Mouse (Mus musculus): ENCODE data around the gene Shisa8.

Gene Shisa8

GRCm38 (mm10) chr15:82203611-82204351 lies 8.8 kb downstream of the Shisa8 start:
- DNase-seq (ENCODE audit: low spot score): no peak

DNA sequence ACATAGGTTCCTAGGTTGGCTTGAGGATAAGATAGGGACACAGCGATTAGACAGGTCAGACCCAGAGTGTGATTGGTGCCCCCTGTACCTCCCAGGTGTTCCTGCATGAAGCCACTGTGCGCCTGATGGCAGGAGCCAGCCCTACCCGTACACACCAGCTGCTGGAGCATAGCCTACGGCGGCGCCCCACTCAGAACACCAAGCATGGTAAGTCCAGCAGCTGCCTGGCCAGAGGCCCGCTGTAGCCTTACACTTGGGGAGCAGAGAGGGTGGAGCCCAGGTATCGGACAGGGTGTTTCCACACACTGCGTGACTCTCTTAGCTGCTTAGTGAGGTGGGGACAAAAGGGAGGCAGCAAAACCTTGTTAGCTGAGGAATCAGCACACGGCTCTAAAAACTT lies 9.5 kb downstream of the Shisa8 start:
- DNase-seq (ENCODE audit: low spot score): no peak

DNA sequence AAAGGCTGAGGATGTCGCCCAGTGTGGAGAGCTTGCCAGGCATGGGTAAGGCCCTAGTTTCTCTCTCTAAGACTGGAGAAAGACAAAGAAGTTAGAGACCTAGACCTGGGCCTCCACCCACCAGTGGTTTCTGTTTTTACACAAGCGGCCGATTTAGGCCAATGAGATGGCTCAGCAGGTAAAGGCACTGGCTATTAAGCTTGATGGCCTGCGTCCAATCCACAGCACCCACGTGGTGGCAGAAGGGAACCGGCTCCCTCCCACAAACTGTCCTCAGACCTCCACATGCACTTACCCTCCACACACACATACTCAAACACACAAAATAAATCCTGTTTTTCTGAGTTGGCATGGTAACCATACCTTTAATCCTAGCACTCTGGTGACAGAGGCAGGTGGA lies 10.5 kb downstream of the Shisa8 start:
- no peak for DNase-seq (ENCODE audit: low spot score)

DNA sequence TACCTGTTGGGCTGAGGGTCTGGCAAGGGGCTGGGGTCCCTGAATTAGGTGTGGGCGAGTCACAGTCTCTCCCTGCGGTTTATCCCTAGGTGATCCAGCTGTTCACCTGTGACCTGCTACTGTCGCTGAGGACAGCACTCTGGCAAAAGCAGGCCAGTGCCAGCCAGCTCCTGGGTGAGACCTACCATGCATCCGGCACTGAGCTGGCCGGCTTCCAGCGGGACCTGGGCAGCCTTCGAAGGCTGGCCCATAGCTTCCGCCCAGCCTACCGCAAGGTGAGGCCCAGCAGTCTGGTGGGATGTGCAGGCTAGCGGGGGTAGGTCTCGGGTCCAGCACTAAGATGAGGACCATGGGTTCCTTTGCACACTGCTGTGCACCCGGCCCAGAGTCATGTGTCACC lies 13.1 kb downstream of the Shisa8 start:
- DNase-seq (ENCODE audit: low spot score): no peak

GRCm38 (mm10) chr15:82198342-82198741 lies 14.3 kb downstream of the Shisa8 start:
- no peak for DNase-seq (ENCODE audit: low spot score)

DNA sequence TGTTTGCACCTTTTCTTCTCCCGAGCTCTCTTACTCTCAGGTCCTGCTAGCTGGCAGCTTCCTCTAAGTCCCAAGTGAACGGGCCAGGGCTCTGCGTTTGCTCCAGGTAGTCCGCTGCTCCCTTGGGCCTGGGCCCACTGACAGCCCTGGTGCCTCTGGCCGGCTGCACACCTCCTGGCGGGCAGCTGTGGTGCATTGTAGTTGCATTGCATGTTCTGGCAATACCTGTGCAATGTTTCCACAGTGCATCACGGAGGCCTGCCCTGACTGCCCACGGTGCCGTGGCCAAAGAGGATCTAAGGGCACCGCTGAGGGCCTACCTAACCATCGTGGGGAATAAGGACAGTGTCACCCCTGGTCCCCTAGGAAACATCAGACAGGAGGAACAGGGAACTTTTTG lies 14.7 kb downstream of the Shisa8 start:
- no peak for DNase-seq (ENCODE audit: low spot score)

DNA sequence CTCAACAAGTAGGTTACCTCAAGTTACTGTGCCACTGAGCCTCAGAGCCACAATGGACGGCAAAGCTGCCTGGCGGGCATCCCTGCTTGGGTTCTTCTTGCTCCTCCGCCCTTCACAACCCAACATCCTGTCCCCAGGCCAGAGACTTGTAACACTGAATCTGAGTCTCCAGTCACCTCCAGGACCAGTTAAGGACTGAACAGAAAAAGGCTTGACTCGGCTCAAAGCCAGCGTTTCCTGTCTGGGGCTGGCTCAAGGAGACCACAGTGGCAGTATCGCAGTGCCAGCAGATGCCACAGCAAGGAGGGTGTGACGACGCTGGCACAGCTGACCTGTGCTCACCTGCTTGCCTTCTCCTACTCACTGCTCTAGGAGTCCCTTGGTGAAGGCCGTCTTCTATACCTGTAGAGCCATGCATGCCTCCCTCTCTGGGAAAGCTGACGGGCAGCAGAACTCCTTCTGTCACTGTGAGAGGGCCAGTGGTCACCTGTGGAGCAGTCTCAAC lies 15.3 kb downstream of the Shisa8 start:
- DNase-seq (ENCODE audit: low spot score): no peak

GRCm38 (mm10) chr15:82196300-82196699 lies 16.3 kb downstream of the Shisa8 start:
- no peak for DNase-seq (ENCODE audit: low spot score)

DNA sequence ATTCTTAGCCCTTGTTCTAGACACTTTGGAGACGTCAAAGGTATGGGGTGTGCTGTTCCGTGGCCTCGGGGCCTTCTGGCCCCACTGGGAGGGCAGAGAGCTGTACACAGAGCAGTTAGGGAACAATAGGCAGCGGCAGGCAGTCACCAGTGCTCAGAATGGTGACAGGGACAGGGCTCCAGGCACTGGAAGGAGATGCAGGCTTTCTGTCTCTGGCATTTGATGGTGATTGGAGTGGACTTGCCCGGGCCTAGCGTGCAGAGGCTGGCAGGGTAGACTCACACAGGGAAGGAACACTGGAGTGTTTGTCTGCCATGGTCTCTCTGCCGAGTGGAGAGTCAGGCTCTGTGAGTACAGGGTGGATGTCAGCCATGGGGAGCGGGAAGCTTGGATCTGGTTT lies 20.0 kb downstream of the Shisa8 start:
- no peak for DNase-seq (ENCODE audit: low spot score)

DNA sequence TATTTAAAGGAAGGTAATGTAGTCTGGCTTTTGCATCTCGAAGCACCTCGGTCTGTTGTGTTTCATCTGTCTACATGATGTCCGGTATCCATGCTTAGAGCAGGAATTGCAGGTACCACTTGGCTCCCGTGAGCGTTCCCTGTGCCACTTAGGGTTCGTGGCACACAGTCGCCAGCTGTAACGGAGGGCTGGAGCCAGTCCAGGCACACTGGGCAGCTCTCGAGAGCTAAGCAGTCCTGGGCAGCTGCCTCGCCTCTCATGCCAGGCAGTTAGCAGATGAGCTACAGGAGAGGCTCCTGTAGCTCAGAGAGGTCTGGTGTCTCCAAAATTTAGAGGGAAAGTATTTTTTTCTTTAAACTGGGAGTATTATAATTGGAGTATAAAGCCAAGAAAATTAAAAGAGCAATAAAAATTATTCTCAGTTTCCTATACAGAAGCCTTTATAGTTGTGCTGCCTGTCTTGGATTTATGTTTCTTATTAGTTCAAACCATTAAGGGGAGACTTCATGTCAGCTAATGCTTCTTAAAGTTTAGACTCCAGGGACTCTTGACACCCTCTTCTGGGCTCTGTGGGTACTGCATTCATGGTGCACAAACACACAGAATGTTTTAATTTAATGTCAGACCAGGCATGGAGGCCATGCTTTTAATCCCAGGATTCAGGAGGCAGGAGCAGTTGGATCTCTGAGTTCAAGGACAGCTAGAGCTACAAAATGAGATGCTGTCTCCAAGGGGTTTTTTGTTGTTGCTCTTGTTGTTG lies 24.0 kb downstream of the Shisa8 start:
- peak; percentile 50 for DNase-seq (ENCODE audit: low spot score)

DNA sequence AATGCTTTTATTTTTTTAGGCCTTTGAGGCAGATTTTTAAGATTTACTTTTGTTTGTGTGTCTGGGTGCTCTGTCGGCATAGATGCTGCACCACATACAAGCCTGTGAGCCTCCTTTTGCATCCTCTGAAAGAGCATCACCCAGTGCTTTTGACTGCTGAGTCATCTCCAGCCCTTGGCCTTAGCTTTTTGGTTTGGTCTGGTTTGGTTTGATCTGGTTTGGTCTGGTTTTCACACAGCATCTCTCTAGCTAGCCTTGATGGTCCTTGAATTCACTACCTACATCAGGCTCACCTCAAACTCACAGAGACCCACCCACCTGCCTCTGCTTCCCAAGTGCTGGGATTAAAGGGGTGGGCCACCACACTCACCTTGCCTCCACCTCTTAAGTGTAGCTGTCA lies 24.7 kb downstream of the Shisa8 start:
- DNase-seq (ENCODE audit: low spot score): no peak

- no peak for DNase-seq (ENCODE audit: low spot score)
These were observed 25.2 kb downstream of the Shisa8 start for GRCm38 (mm10) chr15:82187401-82187800.

- DNase-seq (ENCODE audit: low spot score): no peak
These were observed 25.7 kb downstream of the Shisa8 start for GRCm38 (mm10) chr15:82186931-82187330.

- no peak for DNase-seq (ENCODE audit: low spot score)
These were observed 26.5 kb downstream of the Shisa8 start for GRCm38 (mm10) chr15:82186131-82186530.

- no peak for DNase-seq (ENCODE audit: low spot score)
These were observed 27.4 kb downstream of the Shisa8 start for GRCm38 (mm10) chr15:82185062-82185783.

- DNase-seq (ENCODE audit: low spot score): peak; percentile 4
These were observed 28.0 kb downstream of the Shisa8 start for GRCm38 (mm10) chr15:82184656-82185055.

DNA sequence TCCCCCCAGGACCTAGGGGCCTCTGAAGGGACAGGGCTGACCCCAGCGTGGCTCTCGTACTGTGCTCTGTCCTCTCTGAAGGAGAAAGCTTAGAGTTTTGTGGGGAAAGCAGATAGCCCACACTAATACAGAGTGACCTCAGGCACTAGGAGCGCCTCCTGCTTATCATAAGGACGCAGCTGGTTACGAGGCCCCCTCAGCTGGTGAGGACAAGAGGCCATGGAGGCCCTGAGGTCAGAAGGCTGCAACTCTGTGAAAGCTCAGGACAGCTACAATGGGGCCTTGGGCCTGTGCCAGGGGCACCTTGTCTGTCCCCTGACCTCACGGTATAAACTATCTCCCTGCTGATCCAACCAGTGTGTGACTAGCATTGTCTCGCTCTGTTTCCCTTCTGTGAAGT lies 28.4 kb downstream of the Shisa8 start:
- DNase-seq (ENCODE audit: low spot score): no peak

DNA sequence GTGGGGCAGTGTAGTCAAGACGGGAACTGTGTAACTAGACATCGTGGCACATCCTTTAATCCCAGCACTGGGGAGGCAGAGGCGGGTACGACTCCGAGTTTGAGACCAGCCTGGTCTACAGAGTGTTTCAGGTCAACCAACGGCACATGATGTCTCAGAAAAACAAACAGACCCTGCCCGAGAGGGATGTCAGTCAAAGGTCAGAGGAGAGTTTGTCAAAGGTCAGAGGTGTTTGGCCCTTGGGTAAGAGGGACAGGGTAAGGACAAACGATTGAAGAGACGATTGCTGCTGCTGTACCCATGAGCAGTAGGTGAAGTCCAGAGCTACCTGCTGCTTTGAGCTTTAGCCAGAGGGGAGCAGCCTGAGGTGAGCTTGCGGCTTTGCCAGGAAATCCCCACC lies 29.0 kb downstream of the Shisa8 start:
- DNase-seq (ENCODE audit: low spot score): no peak

DNA sequence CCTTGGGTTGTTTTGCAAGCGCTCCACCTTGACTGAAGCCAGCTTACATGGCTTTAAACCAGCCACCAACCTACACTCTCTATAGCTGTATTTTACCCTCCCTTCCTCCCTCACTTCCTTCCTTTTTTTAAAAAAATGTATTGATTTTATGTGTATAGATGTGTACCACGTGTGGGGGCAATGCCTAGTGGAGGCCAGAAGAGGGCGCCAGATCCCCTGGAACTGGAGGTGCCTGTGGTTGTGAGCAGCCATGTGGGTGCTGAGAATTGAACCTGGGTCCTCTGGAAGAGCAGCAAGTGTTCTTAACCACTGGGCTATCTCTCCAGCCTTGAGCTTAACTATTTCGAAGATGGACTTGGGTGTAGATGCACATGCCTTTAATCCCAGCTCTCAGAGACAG lies 30.3 kb downstream of the Shisa8 start:
- DNase-seq (ENCODE audit: low spot score): no peak

DNA sequence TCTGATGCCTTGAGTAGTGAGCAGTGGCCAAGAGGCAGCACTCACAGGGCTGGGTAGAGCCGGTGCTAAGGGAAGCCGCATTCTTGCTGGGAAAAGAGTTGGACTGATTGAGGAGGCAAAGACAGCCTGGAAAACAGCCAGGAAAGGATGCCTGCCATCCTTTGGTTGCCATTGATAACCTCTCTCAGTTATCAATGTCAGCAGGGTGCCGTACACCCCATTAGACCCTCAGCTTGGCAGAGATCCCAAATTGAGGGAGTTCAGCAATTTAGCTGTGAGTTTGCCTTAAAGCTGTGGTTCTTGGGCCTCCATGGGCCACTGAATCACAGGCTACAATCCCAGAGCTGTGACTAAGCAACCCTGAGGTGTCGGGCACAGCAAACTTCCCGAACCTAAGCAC lies 31.5 kb downstream of the Shisa8 start:
- no peak for DNase-seq (ENCODE audit: low spot score)

GRCm38 (mm10) chr15:82177743-82178290 lies 34.8 kb downstream of the Shisa8 start:
- no peak for DNase-seq (ENCODE audit: low spot score)

DNA sequence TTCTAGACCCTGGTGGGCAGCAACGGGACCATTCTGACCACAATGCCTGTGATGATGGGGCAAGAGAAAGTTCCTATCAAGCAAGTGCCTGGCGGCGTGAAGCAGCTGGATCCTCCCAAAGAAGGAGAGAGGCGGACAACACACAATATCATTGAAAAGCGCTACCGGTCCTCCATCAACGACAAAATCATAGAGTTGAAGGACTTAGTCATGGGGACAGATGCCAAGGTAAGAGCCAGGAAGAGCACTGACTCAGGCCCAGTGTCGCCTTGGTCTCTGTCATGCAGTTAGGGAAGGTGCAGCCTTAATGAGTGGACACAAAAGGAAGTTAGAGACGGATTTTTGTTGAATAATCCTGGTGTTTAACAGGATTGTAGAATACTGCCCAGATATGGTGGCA lies 37.5 kb downstream of the Shisa8 start:
- no peak for DNase-seq (ENCODE audit: low spot score)

DNA sequence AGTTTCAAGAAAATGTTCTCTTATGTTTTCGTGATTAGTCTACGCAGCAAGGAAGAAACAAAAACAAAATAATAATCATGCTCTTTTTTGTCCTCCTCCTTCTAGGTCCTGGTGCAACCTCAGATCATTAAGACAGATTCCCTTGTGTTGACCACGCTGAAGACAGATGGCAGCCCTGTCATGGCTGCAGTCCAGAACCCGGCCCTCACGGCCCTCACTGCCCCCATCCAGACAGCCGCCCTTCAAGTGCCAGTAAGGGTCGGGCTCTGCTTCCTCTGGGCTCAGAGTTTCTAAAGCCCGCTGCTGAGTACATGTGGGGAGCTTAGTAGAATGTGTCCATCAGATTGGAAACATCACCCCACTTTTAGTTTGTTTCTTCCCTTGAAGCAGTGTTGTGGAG lies 40.0 kb downstream of the Shisa8 start:
- DNase-seq (ENCODE audit: low spot score): no peak

Measured in adipocyte (in vitro differentiated cells).